Mouse (Mus musculus) brain, embryonic 18.5 days (tissue): ENCODE data around the gene Havcr1.
"Not testable (repeated sequence)": the region's sequence is repeated elsewhere in the genome, so short reads cannot be mapped to it uniquely, and the experiment has no call there.

Experiments used
- DNase-seq: peaks from one replicate; pipeline ENCODE4 v3.0.0-alpha.2; 2012; ENCODE audit warnings: low read depth, low spot score

The Havcr1 gene

GRCm38 (mm10) chr11:46735076-46735475 lies at the start of gene Havcr1:
TSS of gene Havcr1 (plus strand) at chr11:46735080.
- DNase-seq = not testable (repeated sequence)

GRCm38 (mm10) chr11:46690136-46690535 lies 44.7 kb upstream of the Havcr1 start:
- DNase-seq = no peak

- not testable (repeated sequence) for DNase-seq
Measured at GRCm38 (mm10) chr11:46695849-46696248, 39.0 kb upstream of the Havcr1 start.

- no peak for DNase-seq
Measured at GRCm38 (mm10) chr11:46697433-46698277, 37.2 kb upstream of the Havcr1 start.

- DNase-seq = no peak
Measured at GRCm38 (mm10) chr11:46698278-46698655, 36.6 kb upstream of the Havcr1 start.

- no peak for DNase-seq
Measured at GRCm38 (mm10) chr11:46698830-46699229, 36.0 kb upstream of the Havcr1 start.

- DNase-seq = no peak
Measured at GRCm38 (mm10) chr11:46706664-46707356, 28.1 kb upstream of the Havcr1 start, which contains the start of gene Timd2. TSS of gene Timd2 (minus strand) at chr11:46707061.

GRCm38 (mm10) chr11:46731541-46732070 lies 3.3 kb upstream of the Havcr1 start:
- no peak for DNase-seq

- no peak for DNase-seq
Measured at GRCm38 (mm10) chr11:46733242-46733789, 1.6 kb upstream of the Havcr1 start.

GRCm38 (mm10) chr11:46734617-46735016 lies 263 bp upstream of the Havcr1 start:
- DNase-seq = no peak

GRCm38 (mm10) chr11:46739501-46739900 lies 4.6 kb downstream of the Havcr1 start:
- no peak for DNase-seq

- no peak for DNase-seq
Measured at GRCm38 (mm10) chr11:46740886-46741285, 6.0 kb downstream of the Havcr1 start.

- DNase-seq = no peak
Measured at GRCm38 (mm10) chr11:46741716-46742115, 6.8 kb downstream of the Havcr1 start.

GRCm38 (mm10) chr11:46747996-46748395 lies 13.1 kb downstream of the Havcr1 start:
- no peak for DNase-seq

GRCm38 (mm10) chr11:46753662-46754061 lies 18.8 kb downstream of the Havcr1 start:
- DNase-seq = no peak

- DNase-seq = no peak
Measured at GRCm38 (mm10) chr11:46754669-46755068, 19.8 kb downstream of the Havcr1 start.

GRCm38 (mm10) chr11:46755714-46756113 lies 20.8 kb downstream of the Havcr1 start:
- not testable (repeated sequence) for DNase-seq

- no peak for DNase-seq
Measured at GRCm38 (mm10) chr11:46776879-46777278, 42.0 kb downstream of the Havcr1 start.

- DNase-seq = no peak
Measured at GRCm38 (mm10) chr11:46779811-46780210, 44.9 kb downstream of the Havcr1 start.

- DNase-seq = no peak
Measured at GRCm38 (mm10) chr11:46804440-46804839, 69.6 kb downstream of the Havcr1 start.

GRCm38 (mm10) chr11:46810511-46810910 lies 75.6 kb downstream of the Havcr1 start, which contains the start of gene Timd4:
TSS of gene Timd4 (plus strand) at chr11:46810800.
- no peak for DNase-seq

GRCm38 (mm10) chr11:46817692-46818091 lies 82.8 kb downstream of the Havcr1 start:
- DNase-seq = no peak
